Mouse (Mus musculus): ENCODE data around the gene Scfd1. TPM values are rescaled to one million over a fixed set of nuclear protein-coding genes. Genes with fewer than 3 reads are reported as not detected.

The Scfd1 gene
- polyA plus RNA-seq, 1 experiment = 9.8 TPM

- Histone ChIP-seq H3K27me3 (ENCODE audit: control insufficient read depth, insufficient read depth, low read length) (no peaks in the 10 kb centered on the region), H3K36me3 (ENCODE audit: control insufficient read depth, insufficient read depth, low read length) (no peaks in the 10 kb centered on the region; the same call in 1 of the 2 replicates), H3K27ac (ENCODE audit: control insufficient read depth, insufficient read depth, low read depth, low read length) (no peak overlapping the region), H3K4me1 (ENCODE audit: control insufficient read depth, insufficient read depth, low read length) (no peaks in the 10 kb centered on the region), H3K4me3 (ENCODE audit: control insufficient read depth, low read depth, low read length) (no peak overlapping the region)
- no peak for TF ChIP-seq CTCF (IDR thresholded peaks at IDR 0.05; ENCODE audit: control insufficient read depth, insufficient read depth, insufficient replicate concordance, low read depth, low read length)
- no peak for TF ChIP-seq POLR2A (IDR thresholded peaks at IDR 0.05; ENCODE audit: control insufficient read depth, low read depth, low read length)
Measured at GRCm38 (mm10) chr12:51362898-51363297, 14.4 kb upstream of the Scfd1 start.

GRCm38 (mm10) chr12:51368504-51368903 lies 8.8 kb upstream of the Scfd1 start:
- H3K27me3 ChIP-seq (ENCODE audit: control insufficient read depth, insufficient read depth, low read length) = no peaks in the 10 kb centered on the region
- H3K36me3 ChIP-seq (ENCODE audit: control insufficient read depth, insufficient read depth, low read length) = no peaks in the 10 kb centered on the region; the same call in 1 of the 2 replicates
- no peak overlapping the region for H3K27ac ChIP-seq (ENCODE audit: control insufficient read depth, insufficient read depth, low read depth, low read length)
- no peaks in the 10 kb centered on the region for H3K4me1 ChIP-seq (ENCODE audit: control insufficient read depth, insufficient read depth, low read length)
- H3K4me3 ChIP-seq (ENCODE audit: control insufficient read depth, low read depth, low read length) = no peak overlapping the region
- TF ChIP-seq POLR2A (IDR thresholded peaks at IDR 0.05; ENCODE audit: control insufficient read depth, low read depth, low read length) = no peak
- TF ChIP-seq CTCF (IDR thresholded peaks at IDR 0.05; ENCODE audit: control insufficient read depth, insufficient read depth, insufficient replicate concordance, low read depth, low read length) = no peak

GRCm38 (mm10) chr12:51377888-51378190 lies 529 bp downstream of the Scfd1 start:
- Histone ChIP-seq H3K4me3 (ENCODE audit: control insufficient read depth, low read depth, low read length) (peak overlapping the region; percentile 92; the same call in 1 of the 2 replicates), H3K27ac (ENCODE audit: control insufficient read depth, insufficient read depth, low read depth, low read length) (peak overlapping the region; percentile 89), H3K4me1 (ENCODE audit: control insufficient read depth, insufficient read depth, low read length) (no peaks in the 10 kb centered on the region), H3K27me3 (ENCODE audit: control insufficient read depth, insufficient read depth, low read length) (no peaks in the 10 kb centered on the region), H3K36me3 (ENCODE audit: control insufficient read depth, insufficient read depth, low read length) (no peaks in the 10 kb centered on the region)
- no peak for TF ChIP-seq POLR2A (IDR thresholded peaks at IDR 0.05; ENCODE audit: control insufficient read depth, low read depth, low read length)
- no peak for TF ChIP-seq CTCF (IDR thresholded peaks at IDR 0.05; ENCODE audit: control insufficient read depth, insufficient read depth, insufficient replicate concordance, low read depth, low read length)

DNA sequence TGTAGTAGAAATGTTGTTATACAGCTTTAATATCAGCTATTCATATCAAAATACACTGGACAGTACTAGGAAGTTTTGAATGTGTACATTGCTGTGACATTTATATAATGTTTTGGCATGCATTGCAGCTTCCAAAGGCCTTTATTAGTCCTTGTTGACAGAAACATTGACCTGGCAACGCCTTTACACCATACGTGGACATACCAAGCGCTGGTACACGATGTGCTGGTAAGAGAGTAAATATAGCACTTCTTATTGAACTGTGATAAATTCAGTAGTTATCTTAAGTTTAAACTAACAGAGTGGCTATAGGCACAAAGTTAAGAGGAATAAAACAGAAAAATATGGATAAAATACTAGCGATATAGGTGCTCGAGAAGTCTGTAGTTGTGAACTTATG lies 22.6 kb downstream of the Scfd1 start:
- H3K36me3 ChIP-seq (ENCODE audit: control insufficient read depth, insufficient read depth, low read length) = peaks cover 3% of the 10 kb centered on the region
- TF ChIP-seq CTCF (IDR thresholded peaks at IDR 0.05; ENCODE audit: control insufficient read depth, insufficient read depth, insufficient replicate concordance, low read depth, low read length) (no peak), POLR2A (IDR thresholded peaks at IDR 0.05; ENCODE audit: control insufficient read depth, low read depth, low read length) (no peak)

DNA sequence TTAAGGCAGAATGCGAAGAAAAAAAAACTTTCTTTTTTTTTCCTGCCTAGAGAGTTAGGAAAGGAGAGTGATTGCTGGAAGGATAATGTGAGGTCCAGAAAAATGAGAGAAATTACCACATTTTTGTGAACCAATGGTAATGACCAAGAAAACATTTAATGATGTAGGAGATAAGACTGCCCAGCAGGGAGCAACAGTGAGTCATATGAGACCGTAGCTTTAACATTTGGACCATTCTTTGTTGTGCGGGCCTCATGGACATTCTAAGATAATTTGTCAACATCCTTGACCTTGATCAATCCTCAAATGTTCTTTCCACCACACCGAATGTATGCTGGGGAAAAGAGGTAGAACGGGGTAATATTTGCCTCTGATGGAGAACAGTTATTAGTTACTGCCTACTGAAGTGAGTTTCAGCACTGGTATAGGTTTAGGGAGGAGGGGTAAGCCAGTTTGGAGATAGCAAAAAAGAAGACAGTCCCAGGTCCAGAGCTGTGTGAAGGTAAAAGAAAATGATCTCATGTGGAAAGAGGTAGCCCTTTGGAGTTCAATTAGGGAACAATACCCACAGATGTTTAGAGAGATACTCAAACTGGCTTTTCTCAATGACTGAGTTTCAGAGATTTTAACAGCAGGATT lies 24.9 kb downstream of the Scfd1 start:
- Histone ChIP-seq H3K27me3 (ENCODE audit: control insufficient read depth, insufficient read depth, low read length) (no peaks in the 10 kb centered on the region), H3K27ac (ENCODE audit: control insufficient read depth, insufficient read depth, low read depth, low read length) (no peak overlapping the region), H3K4me1 (ENCODE audit: control insufficient read depth, insufficient read depth, low read length) (no peaks in the 10 kb centered on the region), H3K4me3 (ENCODE audit: control insufficient read depth, low read depth, low read length) (no peak overlapping the region), H3K36me3 (ENCODE audit: control insufficient read depth, insufficient read depth, low read length) (no peaks in the 10 kb centered on the region; the same call in none of the 2 replicates)
- TF ChIP-seq POLR2A (IDR thresholded peaks at IDR 0.05; ENCODE audit: control insufficient read depth, low read depth, low read length) (no peak), CTCF (IDR thresholded peaks at IDR 0.05; ENCODE audit: control insufficient read depth, insufficient read depth, insufficient replicate concordance, low read depth, low read length) (no peak)

More for the DNA sequence above, 22.6 kb downstream of the Scfd1 start:
- no peak overlapping the region for H3K27ac ChIP-seq (ENCODE audit: control insufficient read depth, insufficient read depth, low read depth, low read length)
- H3K4me1 ChIP-seq (ENCODE audit: control insufficient read depth, insufficient read depth, low read length) = no peaks in the 10 kb centered on the region
- H3K27me3 ChIP-seq (ENCODE audit: control insufficient read depth, insufficient read depth, low read length) = no peaks in the 10 kb centered on the region
- no peak overlapping the region for H3K4me3 ChIP-seq (ENCODE audit: control insufficient read depth, low read depth, low read length)

- H3K4me3 ChIP-seq (ENCODE audit: control insufficient read depth, low read depth, low read length) = no peak overlapping the region
- no peak overlapping the region for H3K27ac ChIP-seq (ENCODE audit: control insufficient read depth, insufficient read depth, low read depth, low read length)
- no peaks in the 10 kb centered on the region; the same call in none of the 2 replicates for H3K36me3 ChIP-seq (ENCODE audit: control insufficient read depth, insufficient read depth, low read length)
- H3K4me1 ChIP-seq (ENCODE audit: control insufficient read depth, insufficient read depth, low read length) = no peaks in the 10 kb centered on the region
- no peak for TF ChIP-seq CTCF (IDR thresholded peaks at IDR 0.05; ENCODE audit: control insufficient read depth, insufficient read depth, insufficient replicate concordance, low read depth, low read length)
- no peak for TF ChIP-seq POLR2A (IDR thresholded peaks at IDR 0.05; ENCODE audit: control insufficient read depth, low read depth, low read length)
- no peaks in the 10 kb centered on the region for H3K27me3 ChIP-seq (ENCODE audit: control insufficient read depth, insufficient read depth, low read length)
Measured at GRCm38 (mm10) chr12:51403987-51404586, 26.8 kb downstream of the Scfd1 start.

DNA sequence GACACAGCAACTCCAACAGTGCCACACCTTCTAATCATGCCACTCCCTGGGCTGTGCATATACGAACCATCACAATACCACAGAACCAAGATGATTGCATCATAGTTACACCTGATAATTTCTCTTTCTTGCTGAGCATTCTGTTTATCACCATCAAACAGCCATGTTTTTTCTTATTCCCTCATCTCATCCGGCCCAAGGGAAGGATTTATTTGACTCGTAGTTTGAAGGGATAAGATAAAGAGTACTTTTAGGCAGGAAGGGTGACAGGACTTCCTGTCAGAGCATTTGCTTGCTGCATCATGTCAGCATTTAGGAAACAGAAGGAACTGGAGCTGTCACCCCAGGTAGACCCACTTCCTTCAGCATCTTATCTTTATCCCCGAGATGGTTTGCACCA lies 34.1 kb downstream of the Scfd1 start:
- H3K27ac ChIP-seq (ENCODE audit: control insufficient read depth, insufficient read depth, low read depth, low read length) = no peak overlapping the region
- H3K27me3 ChIP-seq (ENCODE audit: control insufficient read depth, insufficient read depth, low read length) = no peaks in the 10 kb centered on the region
- TF ChIP-seq CTCF (IDR thresholded peaks at IDR 0.05; ENCODE audit: control insufficient read depth, insufficient read depth, insufficient replicate concordance, low read depth, low read length) = no peak
- TF ChIP-seq POLR2A (IDR thresholded peaks at IDR 0.05; ENCODE audit: control insufficient read depth, low read depth, low read length) = no peak
- H3K36me3 ChIP-seq (ENCODE audit: control insufficient read depth, insufficient read depth, low read length) = no peaks in the 10 kb centered on the region; the same call in 1 of the 2 replicates
- peak overlapping the region; percentile 58; the same call in 1 of the 2 replicates for H3K4me3 ChIP-seq (ENCODE audit: control insufficient read depth, low read depth, low read length)
- no peaks in the 10 kb centered on the region for H3K4me1 ChIP-seq (ENCODE audit: control insufficient read depth, insufficient read depth, low read length)

Measured in testis, adult 2 months (tissue).